Mouse (Mus musculus) lung, embryonic 16.5 days (tissue): ENCODE measurements around the gene Camta1. TPM values are rescaled to one million over a fixed set of nuclear protein-coding genes. Genes with fewer than 3 reads are reported as not detected.

Experiments
- ATAC-seq: fragments of 200-750 bp; cut with Nextera tagmentation; 2 replicates; pipeline ENCODE4 v1.8.0; 2017; ENCODE audit warnings: low read depth, mild to moderate bottlenecking, moderate library complexity
- H3K27ac ChIP-seq: fragments of 300-500 bp; sonication (generic); 2 replicates; pipeline ENCODE4 v1.5.1; 2014; ENCODE audit warnings: mild to moderate bottlenecking, control low read depth, low read length
- H3K27me3 ChIP-seq: fragments of 300-500 bp; sonication (generic); 2 replicates; pipeline ENCODE4 v1.6.1; 2014; ENCODE audit warnings: low read depth, low read length, mixed read lengths; ENCODE audit not compliant: control insufficient read depth, insufficient read depth
- H3K36me3 ChIP-seq: fragments of 300-500 bp; sonication (generic); 2 replicates; pipeline ENCODE4 v1.6.1; 2014; ENCODE audit warnings: low read length; ENCODE audit not compliant: control insufficient read depth, insufficient read depth
- H3K4me1 ChIP-seq: fragments of 300-500 bp; sonication (generic); replicated peaks from 2 replicates; pipeline ENCODE4 v1.6.1; 2014; ENCODE audit warnings: low read length, mixed read lengths; ENCODE audit not compliant: control insufficient read depth, insufficient read depth
- H3K4me2 ChIP-seq: fragments of 300-500 bp; sonication (generic); 2 replicates; pipeline ENCODE4 v1.6.1; 2014; ENCODE audit warnings: low read depth, low read length, control low read depth
- H3K4me3 ChIP-seq: fragments of 300-500 bp; sonication (generic); 2 replicates; pipeline ENCODE4 v1.5.1; 2014; ENCODE audit warnings: mild to moderate bottlenecking, low read length, control low read depth
- H3K9ac ChIP-seq: fragments of 300-500 bp; sonication (generic); 2 replicates; pipeline ENCODE4 v1.6.1; 2014; ENCODE audit warnings: low read length, control low read depth
- H3K9me3 ChIP-seq: fragments of 300-500 bp; sonication (generic); 2 replicates; pipeline ENCODE4 v1.6.1; 2016; ENCODE audit warnings: low read length; ENCODE audit not compliant: control insufficient read depth
- WGBS: fragments of 180-500 bp; shearing (Covaris S2); extraction: QIAGEN DNeasy Blood & Tissue Kit; methylation state at CpG from one replicate; pipeline ENCODE4 v1.1.7; 2014; 5-methylcytosine and 5-hydroxymethylcytosine counted together
- polyA plus RNA-seq: library from polyadenylated mRNA; unstranded; fragments of >200 nt; fragmentation: Nextera tagmentation; extraction: Ambion mirVana; gene quantifications from 2 replicates; pipeline ENCODE4 v1.2.1, GENCODE M21; 2015

The Camta1 gene
- polyA plus RNA-seq, 1 experiment from 2014 or later, result 89.4 TPM

- ATAC-seq, result peak; percentile 77
- Histone ChIP-seq H3K4me2 (no peak overlapping the region), H3K9ac (no peak overlapping the region), H3K4me1 (peaks cover 40% of the 10 kb centered on the region), H3K36me3 (no peaks in the 10 kb centered on the region), H3K27me3 (no peaks in the 10 kb centered on the region), H3K9me3 (no peaks in the 10 kb centered on the region), H3K4me3 (no peak overlapping the region), H3K27ac (peak overlapping the region; percentile 80)
- 15% methylated on average over 8 of the region's 8 CpGs for WGBS
Measured at GRCm38 (mm10) chr4:151178970-151179378, 682.7 kb downstream of the Camta1 start.

- 75% methylated on average over 8 of the region's 8 CpGs for WGBS
- Histone ChIP-seq H3K36me3 (no peaks in the 10 kb centered on the region), H3K4me2 (no peak overlapping the region), H3K27me3 (no peaks in the 10 kb centered on the region; the same call in 1 of the 2 replicates), H3K9me3 (no peaks in the 10 kb centered on the region), H3K4me1 (peaks cover 22% of the 10 kb centered on the region), H3K9ac (no peak overlapping the region), H3K4me3 (no peak overlapping the region), H3K27ac (no peak overlapping the region)
- ATAC-seq, result no peak
Measured at GRCm38 (mm10) chr4:151172526-151172925, 689.1 kb downstream of the Camta1 start.

DNA sequence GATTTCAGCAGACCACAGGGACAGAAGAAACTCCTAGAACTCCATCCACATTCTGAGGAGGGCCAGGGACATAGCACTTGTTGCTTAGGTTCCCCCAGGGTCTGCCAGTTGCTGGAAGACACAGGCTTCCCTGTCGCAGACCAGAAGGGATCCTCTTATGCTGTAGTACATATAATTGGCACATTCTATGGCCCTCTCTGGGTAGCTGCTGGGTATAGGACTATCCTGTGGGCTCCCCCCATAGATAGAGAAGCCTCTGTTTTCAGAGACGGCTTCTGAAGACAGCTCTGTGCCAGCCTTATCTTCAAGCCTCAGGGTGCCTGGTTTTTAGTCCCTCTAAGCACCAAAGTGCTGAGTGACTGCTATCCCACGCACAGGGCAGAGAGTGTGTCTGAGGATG lies 690.6 kb downstream of the Camta1 start:
- 55% methylated on average over 3 of the region's 3 CpGs for WGBS
- peak; percentile 11; the same call in 1 of the 2 replicates for ATAC-seq
- H3K27me3 ChIP-seq, result no peaks in the 10 kb centered on the region; the same call in 1 of the 2 replicates
- peak overlapping the region; percentile 45 for H3K4me2 ChIP-seq
- no peak overlapping the region for H3K27ac ChIP-seq
- H3K4me3 ChIP-seq, result no peak overlapping the region
- H3K9ac ChIP-seq, result no peak overlapping the region
- no peaks in the 10 kb centered on the region for H3K36me3 ChIP-seq
- no peaks in the 10 kb centered on the region for H3K9me3 ChIP-seq
- peaks cover 20% of the 10 kb centered on the region for H3K4me1 ChIP-seq

GRCm38 (mm10) chr4:151170658-151171057 lies 691.0 kb downstream of the Camta1 start:
- no peak overlapping the region for H3K27ac ChIP-seq
- H3K27me3 ChIP-seq, result no peaks in the 10 kb centered on the region; the same call in 1 of the 2 replicates
- H3K4me1 ChIP-seq, result peaks cover 21% of the 10 kb centered on the region
- H3K36me3 ChIP-seq, result no peaks in the 10 kb centered on the region
- H3K9me3 ChIP-seq, result no peaks in the 10 kb centered on the region
- H3K4me2 ChIP-seq, result peak overlapping the region; percentile 45
- peak overlapping the region; percentile 16 for H3K4me3 ChIP-seq
- 20% methylated on average over 18 of the region's 18 CpGs for WGBS
- ATAC-seq, result peak; percentile 68
- H3K9ac ChIP-seq, result 0 out of 2 replicates have a peak overlapping the region, but pooled peaks have one; percentile 8

GRCm38 (mm10) chr4:151166969-151167368 lies 694.7 kb downstream of the Camta1 start:
- no peak overlapping the region for H3K27ac ChIP-seq
- no peak overlapping the region for H3K9ac ChIP-seq
- no peaks in the 10 kb centered on the region for H3K36me3 ChIP-seq
- WGBS, result 66% methylated on average over 6 of the region's 6 CpGs
- peaks cover 5% of the 10 kb centered on the region; the same call in 1 of the 2 replicates for H3K27me3 ChIP-seq
- no peaks in the 10 kb centered on the region for H3K9me3 ChIP-seq
- H3K4me1 ChIP-seq, result peaks cover 27% of the 10 kb centered on the region
- no peak for ATAC-seq
- no peak overlapping the region for H3K4me2 ChIP-seq
- no peak overlapping the region for H3K4me3 ChIP-seq

GRCm38 (mm10) chr4:151165539-151165938 lies 696.1 kb downstream of the Camta1 start:
- Histone ChIP-seq H3K4me1 (peaks cover 17% of the 10 kb centered on the region), H3K27ac (no peak overlapping the region), H3K9me3 (no peaks in the 10 kb centered on the region), H3K4me3 (no peak overlapping the region), H3K9ac (no peak overlapping the region), H3K27me3 (peaks cover 5% of the 10 kb centered on the region; the same call in 1 of the 2 replicates), H3K4me2 (no peak overlapping the region), H3K36me3 (no peaks in the 10 kb centered on the region)
- ATAC-seq, result peak; percentile 79
- 6% methylated on average over 10 of the region's 10 CpGs for WGBS

- H3K36me3 ChIP-seq, result no peaks in the 10 kb centered on the region
- ATAC-seq, result no peak
- H3K4me2 ChIP-seq, result no peak overlapping the region
- no peak overlapping the region for H3K9ac ChIP-seq
- no peaks in the 10 kb centered on the region for H3K9me3 ChIP-seq
- no peak overlapping the region for H3K4me3 ChIP-seq
- peaks cover 9% of the 10 kb centered on the region for H3K4me1 ChIP-seq
- 0 out of 2 replicates have a peak, but pooled peaks cover 5% of the 10 kb centered on the region for H3K27me3 ChIP-seq
- WGBS, result 68% methylated on average over 1 of the region's 1 CpGs
- no peak overlapping the region for H3K27ac ChIP-seq
Measured at GRCm38 (mm10) chr4:151164309-151164708, 697.4 kb downstream of the Camta1 start.

GRCm38 (mm10) chr4:151161869-151162268 lies 699.8 kb downstream of the Camta1 start:
- H3K27me3 ChIP-seq, result 0 out of 2 replicates have a peak, but pooled peaks cover 5% of the 10 kb centered on the region
- ATAC-seq, result no peak
- 44% methylated on average over 6 of the region's 6 CpGs for WGBS

GRCm38 (mm10) chr4:151160932-151161331 lies 700.7 kb downstream of the Camta1 start:
- no peak for ATAC-seq
- no peak overlapping the region for H3K4me2 ChIP-seq
- H3K27me3 ChIP-seq, result 0 out of 2 replicates have a peak, but pooled peaks cover 5% of the 10 kb centered on the region
- H3K9me3 ChIP-seq, result no peaks in the 10 kb centered on the region
- peaks cover 8% of the 10 kb centered on the region for H3K4me1 ChIP-seq
- WGBS, result 43% methylated on average over 4 of the region's 4 CpGs
- H3K27ac ChIP-seq, result no peak overlapping the region
- no peaks in the 10 kb centered on the region for H3K36me3 ChIP-seq
- H3K4me3 ChIP-seq, result no peak overlapping the region
- H3K9ac ChIP-seq, result no peak overlapping the region

More at GRCm38 (mm10) chr4:151161869-151162268, 699.8 kb downstream of the Camta1 start:
- Histone ChIP-seq H3K4me1 (peaks cover 9% of the 10 kb centered on the region), H3K4me2 (no peak overlapping the region), H3K9me3 (no peaks in the 10 kb centered on the region), H3K4me3 (no peak overlapping the region), H3K27ac (no peak overlapping the region), H3K9ac (no peak overlapping the region), H3K36me3 (no peaks in the 10 kb centered on the region)
